13 mouse cellular contexts compared by ENCODE assay signal in genomic region chr9:88297871-88298658, GRCm38 (mm10).
"Had no signal": no experiment of that assay in that cellular context is flagged by ENCODE, and none has a peak within 500 bp of the region (broad histone marks: within the 10 kb centered on the region; RNA-seq: fewer than 3 reads in every experiment).

No protein-coding gene starts in this region.

- H3K36me3 ChIP-seq: limb, embryonic 13.5 days; midbrain, embryonic 12.5 days; neural tube, embryonic 13.5 days; stomach, embryonic 15.5 days had no signal

- H3K27ac ChIP-seq: limb, embryonic 13.5 days; liver, embryonic 14.5 days; midbrain, embryonic 12.5 days; neural tube, embryonic 13.5 days; stomach, embryonic 15.5 days had no signal

- H3K27me3 ChIP-seq: limb, embryonic 13.5 days; midbrain, embryonic 12.5 days; neural tube, embryonic 13.5 days; stomach, embryonic 15.5 days had no signal

- H3K9me3 ChIP-seq: limb, embryonic 13.5 days; midbrain, embryonic 12.5 days; neural tube, embryonic 13.5 days; stomach, embryonic 15.5 days had no signal

- H3K9ac ChIP-seq: limb, embryonic 13.5 days; liver, embryonic 14.5 days; midbrain, embryonic 12.5 days; neural tube, embryonic 13.5 days; stomach, embryonic 15.5 days had no signal

- DNase-seq: kidney, postnatal 10 days; kidney, postnatal 4 days; left cerebral cortex, postnatal 4 days; lung, adult 18-20 months; right cerebral cortex, adult 18-20 months; right cerebral cortex, postnatal 25 days; thymus, adult 2 months; thymus, postnatal 25 days had no signal

- H3K4me3 ChIP-seq: limb, embryonic 13.5 days; midbrain, embryonic 12.5 days; neural tube, embryonic 13.5 days; stomach, embryonic 15.5 days had no signal

- H3K4me2 ChIP-seq: limb, embryonic 13.5 days; midbrain, embryonic 12.5 days; neural tube, embryonic 13.5 days; stomach, embryonic 15.5 days had no signal

- H3K4me1 ChIP-seq: limb, embryonic 13.5 days; midbrain, embryonic 12.5 days; neural tube, embryonic 13.5 days; stomach, embryonic 15.5 days had no signal
